Mouse (Mus musculus): ENCODE measurements around the gene Prc1. TPM values are rescaled to one million over a fixed set of nuclear protein-coding genes. Genes with fewer than 3 reads are reported as not detected.
A peak's percentile ranks its signal among the peaks of the same experiment; 100 is the strongest.

The Prc1 gene
- total and polyA plus RNA-seq, 3 experiments: 0.47 to 1.5 (median 1.1) TPM

- no peaks in the 10 kb centered on the region for H3K36me3 ChIP-seq (ENCODE audit: control insufficient read depth, insufficient read depth, low read length)
- H3K4me3 ChIP-seq: no peak overlapping the region
- no peak overlapping the region for H3K9ac ChIP-seq (ENCODE audit: low read depth, low read length)
- H3K27ac ChIP-seq: no peak overlapping the region
- WGBS: 91% methylated on average over 10 of the region's 10 CpGs
- no peaks in the 10 kb centered on the region for H3K79me2 ChIP-seq (replicated peaks; ENCODE audit: control insufficient read depth, insufficient read depth, low read length)
- no peak for TF ChIP-seq CTCF (IDR thresholded peaks at IDR 0.05)
- no peak for TF ChIP-seq POLR2A (IDR thresholded peaks at IDR 0.05; ENCODE audit: insufficient read depth, low read depth, low read length)
- TF ChIP-seq EP300 (IDR thresholded peaks at IDR 0.05; ENCODE audit: insufficient read depth, low read depth, low read length): no peak
- no peaks in the 10 kb centered on the region for H3K4me1 ChIP-seq (ENCODE audit: control insufficient read depth, insufficient read depth, low read length)
- no peak for DNase-seq
- H3K27me3 ChIP-seq (ENCODE audit: control insufficient read depth, insufficient read depth, low read length): no peaks in the 10 kb centered on the region
- intact Hi-C loops (cut with DNase I): no loop called here
These were observed 6.5 kb upstream of the Prc1 start for GRCm38 (mm10) chr7:80287736-80288135.

DNA sequence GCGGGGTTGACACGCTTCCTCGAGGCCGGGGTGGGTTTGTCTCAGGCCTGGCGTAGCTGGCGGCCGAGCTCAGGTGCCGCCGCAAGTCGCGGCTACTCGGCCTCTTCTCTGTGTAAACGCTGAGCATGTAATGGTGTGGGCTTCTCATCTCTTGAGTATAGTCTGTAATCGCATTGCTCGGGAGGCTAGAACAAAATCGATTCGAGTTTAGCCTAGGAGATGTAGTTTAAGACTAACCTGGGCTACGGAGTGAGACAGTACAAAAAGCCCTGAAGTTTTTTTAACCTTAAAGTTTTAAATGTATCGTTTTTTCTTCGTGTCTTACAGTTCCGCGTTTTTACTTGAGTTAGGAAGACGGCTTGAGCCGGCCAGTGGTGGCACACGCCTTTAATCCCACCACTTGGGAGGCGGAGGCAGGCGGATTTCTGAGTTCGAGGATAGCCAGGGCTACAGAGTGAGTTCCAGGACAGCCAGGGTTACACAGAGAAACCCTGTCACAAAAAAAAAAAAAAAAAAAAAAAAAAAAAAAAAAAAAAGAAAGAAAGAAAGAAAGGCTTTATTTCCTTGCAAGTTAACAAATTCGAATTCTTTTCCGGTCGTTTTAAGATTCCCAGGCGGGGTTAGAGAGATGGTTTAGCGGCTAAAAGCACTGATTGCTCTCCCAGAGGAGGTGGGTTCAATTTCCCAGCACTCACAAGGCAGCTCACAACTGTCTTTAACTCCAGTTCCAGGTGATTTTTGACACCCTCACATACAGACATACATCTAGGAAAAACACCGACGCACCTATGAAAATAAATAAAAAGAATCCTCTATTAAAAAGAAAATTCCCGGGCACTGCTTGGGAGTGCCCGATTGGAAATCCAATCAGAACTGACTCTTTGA lies 756 bp downstream of the Prc1 start:
- peaks cover 1% of the 10 kb centered on the region for H3K79me2 ChIP-seq (replicated peaks; ENCODE audit: control insufficient read depth, insufficient read depth, low read length)
- no peak for DNase-seq
- no peaks in the 10 kb centered on the region for H3K4me1 ChIP-seq (ENCODE audit: control insufficient read depth, insufficient read depth, low read length)
- intact Hi-C loops (cut with DNase I): loop anchor here (1.0 to 5.0 kb wide), 3 partner anchors 28 to 153 kb away; partner anchors contain the start of genes Cib1 and Gdpgp1
- H3K4me3 ChIP-seq: peak overlapping the region; percentile 80
- 9% methylated on average over 37 of the region's 37 CpGs for WGBS
- peak overlapping the region; percentile 73 for H3K9ac ChIP-seq (ENCODE audit: low read depth, low read length)
- H3K27ac ChIP-seq: peak overlapping the region; percentile 7; the same call in 1 of the 2 replicates
- no peaks in the 10 kb centered on the region for H3K27me3 ChIP-seq (ENCODE audit: control insufficient read depth, insufficient read depth, low read length)
- TF ChIP-seq EP300 (IDR thresholded peaks at IDR 0.05; ENCODE audit: insufficient read depth, low read depth, low read length) (no peak), CTCF (IDR thresholded peaks at IDR 0.05) (no peak), POLR2A (IDR thresholded peaks at IDR 0.05; ENCODE audit: insufficient read depth, low read depth, low read length) (no peak)
- no peaks in the 10 kb centered on the region for H3K36me3 ChIP-seq (ENCODE audit: control insufficient read depth, insufficient read depth, low read length)

GRCm38 (mm10) chr7:80296462-80296861 lies 2.2 kb downstream of the Prc1 start:
- Histone ChIP-seq H3K27ac (no peak overlapping the region), H3K27me3 (ENCODE audit: control insufficient read depth, insufficient read depth, low read length) (no peaks in the 10 kb centered on the region), H3K9ac (ENCODE audit: low read depth, low read length) (no peak overlapping the region), H3K79me2 (replicated peaks; ENCODE audit: control insufficient read depth, insufficient read depth, low read length) (peaks cover 1% of the 10 kb centered on the region), H3K36me3 (ENCODE audit: control insufficient read depth, insufficient read depth, low read length) (no peaks in the 10 kb centered on the region), H3K4me3 (no peak overlapping the region), H3K4me1 (ENCODE audit: control insufficient read depth, insufficient read depth, low read length) (no peaks in the 10 kb centered on the region)
- WGBS: 93% methylated on average over 6 of the region's 6 CpGs
- intact Hi-C loops (cut with DNase I): loop anchor here (5.0 kb wide), 1 partner anchor 154 kb away; no protein-coding TSS in a partner anchor
- TF ChIP-seq POLR2A (IDR thresholded peaks at IDR 0.05; ENCODE audit: insufficient read depth, low read depth, low read length) (no peak), EP300 (IDR thresholded peaks at IDR 0.05; ENCODE audit: insufficient read depth, low read depth, low read length) (no peak), CTCF (IDR thresholded peaks at IDR 0.05) (no peak)
- no peak for DNase-seq

DNA sequence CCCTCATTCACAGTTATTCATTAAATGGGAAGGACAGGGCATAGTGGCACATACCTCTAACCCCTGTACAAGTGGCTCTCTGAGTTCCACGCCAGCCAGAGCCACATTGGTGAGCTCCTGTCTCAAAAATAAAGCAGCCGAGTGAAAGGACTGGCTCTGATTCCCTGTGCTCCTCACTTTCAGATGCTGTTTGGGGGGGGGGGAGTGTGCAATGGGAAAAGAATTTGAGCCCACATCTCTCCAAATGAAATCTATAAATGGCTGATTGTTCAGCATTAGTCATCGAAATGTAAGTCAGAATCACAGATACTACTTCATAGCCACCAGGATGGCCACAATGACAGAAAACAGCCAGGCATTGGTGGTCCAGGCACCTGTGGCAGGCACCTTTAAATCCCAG lies 2.8 kb downstream of the Prc1 start:
- TF ChIP-seq EP300 (IDR thresholded peaks at IDR 0.05; ENCODE audit: insufficient read depth, low read depth, low read length) (no peak), CTCF (IDR thresholded peaks at IDR 0.05) (no peak), POLR2A (IDR thresholded peaks at IDR 0.05; ENCODE audit: insufficient read depth, low read depth, low read length) (no peak)
- Histone ChIP-seq H3K9ac (ENCODE audit: low read depth, low read length) (no peak overlapping the region), H3K4me1 (ENCODE audit: control insufficient read depth, insufficient read depth, low read length) (no peaks in the 10 kb centered on the region), H3K79me2 (replicated peaks; ENCODE audit: control insufficient read depth, insufficient read depth, low read length) (peaks cover 1% of the 10 kb centered on the region), H3K36me3 (ENCODE audit: control insufficient read depth, insufficient read depth, low read length) (no peaks in the 10 kb centered on the region), H3K27me3 (ENCODE audit: control insufficient read depth, insufficient read depth, low read length) (no peaks in the 10 kb centered on the region), H3K4me3 (no peak overlapping the region), H3K27ac (no peak overlapping the region)
- 69% methylated on average over 3 of the region's 3 CpGs for WGBS
- DNase-seq: no peak
- intact Hi-C loops (cut with DNase I): loop anchor here (5.0 kb wide), 1 partner anchor 155 kb away; no protein-coding TSS in a partner anchor

- H3K4me3 ChIP-seq: no peak overlapping the region
- no peaks in the 10 kb centered on the region for H3K27me3 ChIP-seq (ENCODE audit: control insufficient read depth, insufficient read depth, low read length)
- intact Hi-C loops (cut with DNase I): loop anchor here (5.0 kb wide), 1 partner anchor 156 kb away; no protein-coding TSS in a partner anchor
- no peaks in the 10 kb centered on the region for H3K36me3 ChIP-seq (ENCODE audit: control insufficient read depth, insufficient read depth, low read length)
- TF ChIP-seq POLR2A (IDR thresholded peaks at IDR 0.05; ENCODE audit: insufficient read depth, low read depth, low read length): no peak
- TF ChIP-seq CTCF (IDR thresholded peaks at IDR 0.05): no peak
- no peak for TF ChIP-seq EP300 (IDR thresholded peaks at IDR 0.05; ENCODE audit: insufficient read depth, low read depth, low read length)
- H3K79me2 ChIP-seq (replicated peaks; ENCODE audit: control insufficient read depth, insufficient read depth, low read length): peaks cover 1% of the 10 kb centered on the region
- no peak overlapping the region for H3K9ac ChIP-seq (ENCODE audit: low read depth, low read length)
- DNase-seq: no peak
- 95% methylated on average over 4 of the region's 4 CpGs for WGBS
- H3K27ac ChIP-seq: no peak overlapping the region
- no peaks in the 10 kb centered on the region for H3K4me1 ChIP-seq (ENCODE audit: control insufficient read depth, insufficient read depth, low read length)
These were observed 4.5 kb downstream of the Prc1 start for GRCm38 (mm10) chr7:80298754-80299153.

DNA sequence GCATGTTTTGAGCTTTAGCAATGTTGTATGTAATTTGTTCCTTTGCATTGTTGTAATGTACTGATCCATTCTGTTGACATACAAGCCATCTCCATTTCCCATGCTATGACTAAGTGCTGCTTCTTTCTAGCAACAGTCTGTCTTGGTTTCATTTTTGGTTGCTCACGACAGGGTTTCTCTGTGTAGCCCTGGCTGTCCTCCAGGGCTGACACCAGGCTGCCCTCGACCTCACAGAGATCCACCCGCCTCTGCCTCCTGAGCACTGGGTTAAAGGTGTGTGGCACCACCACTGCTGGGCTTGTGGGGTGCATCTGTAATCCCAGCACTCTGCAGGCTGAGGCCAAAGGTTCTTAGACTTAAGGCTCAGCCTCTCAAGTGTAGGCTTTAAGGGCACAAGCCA lies 5.3 kb downstream of the Prc1 start:
- Histone ChIP-seq H3K4me1 (ENCODE audit: control insufficient read depth, insufficient read depth, low read length) (no peaks in the 10 kb centered on the region), H3K27ac (no peak overlapping the region), H3K27me3 (ENCODE audit: control insufficient read depth, insufficient read depth, low read length) (no peaks in the 10 kb centered on the region), H3K36me3 (ENCODE audit: control insufficient read depth, insufficient read depth, low read length) (no peaks in the 10 kb centered on the region), H3K4me3 (no peak overlapping the region), H3K79me2 (replicated peaks; ENCODE audit: control insufficient read depth, insufficient read depth, low read length) (peaks cover 1% of the 10 kb centered on the region), H3K9ac (ENCODE audit: low read depth, low read length) (no peak overlapping the region)
- 66% methylated on average over 3 of the region's 3 CpGs for WGBS
- no peak for DNase-seq
- no peak for TF ChIP-seq POLR2A (IDR thresholded peaks at IDR 0.05; ENCODE audit: insufficient read depth, low read depth, low read length)
- no peak for TF ChIP-seq CTCF (IDR thresholded peaks at IDR 0.05)
- TF ChIP-seq EP300 (IDR thresholded peaks at IDR 0.05; ENCODE audit: insufficient read depth, low read depth, low read length): no peak
- intact Hi-C loops (cut with DNase I): loop anchor here (5.0 kb wide), 1 partner anchor 157 kb away; no protein-coding TSS in a partner anchor
